Mouse (Mus musculus) hindbrain, embryonic 12.5 days (tissue): ENCODE results near the gene Cfap52. TPM values are rescaled to one million over a fixed set of nuclear protein-coding genes. Genes with fewer than 3 reads are reported as not detected.

Experiments
- ATAC-seq: fragments of 200-750 bp; cut with Nextera tagmentation; 2 replicates; pipeline ENCODE4 v1.8.0; 2017; ENCODE audit warnings: moderate TSS enrichment; ENCODE audit not compliant: low FRiP score
- H3K27ac ChIP-seq: fragments of 300-500 bp; sonication (generic); 2 replicates; pipeline ENCODE4 v1.5.1; 2016; ENCODE audit warnings: mild to moderate bottlenecking
- H3K27me3 ChIP-seq: fragments of 300-500 bp; sonication (generic); 2 replicates; pipeline ENCODE4 v1.6.1; 2016; ENCODE audit warnings: mild to moderate bottlenecking
- H3K36me3 ChIP-seq: fragments of 300-500 bp; sonication (generic); 2 replicates; pipeline ENCODE4 v1.6.1; 2016; ENCODE audit warnings: mild to moderate bottlenecking
- H3K4me1 ChIP-seq: fragments of 300-500 bp; sonication (generic); 2 replicates; pipeline ENCODE4 v1.6.1; 2016
- H3K4me2 ChIP-seq: fragments of 300-500 bp; sonication (generic); replicated peaks from 2 replicates; pipeline ENCODE4 v1.6.1; 2016; ENCODE audit warnings: mild to moderate bottlenecking
- H3K4me3 ChIP-seq: fragments of 300-500 bp; sonication (generic); 2 replicates; pipeline ENCODE4 v1.5.1; 2016; ENCODE audit warnings: mild to moderate bottlenecking
- H3K9ac ChIP-seq: fragments of 300-500 bp; sonication (generic); 2 replicates; pipeline ENCODE4 v1.6.1; 2016; ENCODE audit warnings: mild to moderate bottlenecking, moderate library complexity
- H3K9me3 ChIP-seq: fragments of 300-500 bp; sonication (generic); replicated peaks from 2 replicates; pipeline ENCODE4 v1.6.1; 2016; ENCODE audit warnings: mild to moderate bottlenecking
- WGBS: fragments of 180-500 bp; shearing (Covaris S2); methylation state at CpG from one replicate; pipeline ENCODE4 v1.1.7; 2016; 5-methylcytosine and 5-hydroxymethylcytosine counted together
- polyA plus RNA-seq: library from polyadenylated mRNA; unstranded; fragments of >200 nt; fragmentation: Nextera tagmentation; extraction: Ambion mirVana; gene quantifications from 2 replicates; pipeline ENCODE4 v1.2.1, GENCODE M21; 2016

Gene Cfap52
- polyA plus RNA-seq, 1 experiment from 2014 or later, result 4.5 TPM

DNA sequence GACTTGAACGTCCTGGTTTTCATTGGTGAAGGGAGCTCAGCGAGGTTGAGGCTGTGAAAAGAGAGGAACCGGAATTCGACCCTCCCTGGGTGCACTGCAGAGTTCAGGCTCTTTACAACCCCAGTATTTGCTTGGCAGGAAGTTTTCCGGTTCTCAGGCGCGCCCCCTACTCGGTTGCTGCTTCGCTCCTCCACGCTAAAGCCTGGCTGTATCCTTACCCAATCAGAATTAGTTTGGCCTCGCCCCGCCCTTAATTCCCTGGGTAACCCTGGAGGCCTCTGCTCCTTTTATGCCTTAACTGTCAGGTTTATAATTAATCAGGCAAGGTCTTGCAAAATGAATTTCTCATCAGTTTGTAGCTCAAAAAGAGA, 42.7 kb downstream of the Cfap52 start:
- Histone ChIP-seq H3K4me3 (peak overlapping the region; percentile 83), H3K4me2 (peak overlapping the region; percentile 100), H3K27me3 (peaks cover 27% of the 10 kb centered on the region), H3K9me3 (no peaks in the 10 kb centered on the region), H3K27ac (no peak overlapping the region), H3K36me3 (no peaks in the 10 kb centered on the region), H3K9ac (no peak overlapping the region), H3K4me1 (peaks cover 13% of the 10 kb centered on the region)
- 0% methylated on average over 12 of the region's 12 CpGs for WGBS
- ATAC-seq, result peak; percentile 82

DNA sequence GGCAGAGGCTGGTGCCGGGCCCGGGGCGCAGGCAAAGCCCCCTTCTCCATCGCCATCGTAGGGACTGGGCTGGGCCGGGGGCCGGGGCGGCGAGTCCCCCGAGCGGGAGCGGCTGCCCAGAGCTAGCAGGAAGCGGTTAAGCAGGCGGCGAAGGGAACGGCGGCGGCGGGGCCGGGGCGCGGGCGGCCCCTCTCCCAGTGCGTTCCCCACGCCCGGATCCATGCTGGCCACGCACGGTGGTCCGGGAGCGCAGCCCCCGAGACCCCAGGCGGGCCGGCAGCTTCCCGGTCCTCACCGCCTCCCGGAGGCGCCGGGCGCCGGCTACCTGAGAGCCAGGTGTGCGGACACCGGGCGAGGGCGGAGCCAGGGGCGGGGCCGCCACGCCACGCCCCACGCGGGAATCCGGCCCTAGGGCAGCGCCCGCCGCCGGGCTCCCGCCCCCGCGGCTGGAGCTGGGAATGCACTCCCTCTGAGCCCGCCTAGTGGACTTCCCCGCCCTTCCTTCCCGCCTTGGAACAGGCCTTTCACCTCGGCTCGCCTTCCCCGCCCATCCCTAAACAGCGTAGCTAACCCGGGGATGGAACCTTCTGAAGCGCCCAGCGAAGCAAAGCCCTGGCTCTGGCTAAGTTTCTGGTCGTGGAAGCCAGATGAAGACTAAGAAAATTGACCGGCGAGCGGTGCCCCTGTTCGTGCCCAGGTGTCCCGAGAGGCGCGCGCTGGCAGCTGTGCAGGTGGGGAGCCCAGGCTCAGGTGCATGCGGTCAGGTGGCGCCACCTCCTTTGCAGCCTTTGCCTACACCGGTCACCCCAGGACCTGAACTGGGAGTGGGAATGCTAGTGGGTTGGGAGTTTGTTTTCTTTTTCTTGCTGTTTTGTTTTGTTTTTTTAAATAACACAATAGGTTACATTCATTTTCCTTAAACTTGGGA, 43.4 kb downstream of the Cfap52 start, which contains the start of gene Usp43:
TSS of gene Usp43 (minus strand) at position 327 of the 928 bp plus-strand sequence.
- Histone ChIP-seq H3K9ac (peak within 1 kb of the TSS; percentile 61), H3K36me3 (no peaks in the 10 kb centered on the region), H3K4me2 (peak within 1 kb of the TSS; percentile 100), H3K4me3 (peak within 1 kb of the TSS; percentile 83), H3K9me3 (no peaks in the 10 kb centered on the region), H3K27ac (peak within 1 kb of the TSS; percentile 44; the same call in 1 of the 2 replicates), H3K4me1 (peaks cover 13% of the 10 kb centered on the region), H3K27me3 (peaks cover 27% of the 10 kb centered on the region)
- WGBS, result under 1% methylated on average over 79 of the region's 80 CpGs
- peak; percentile 51; the same call in 1 of the 2 replicates for ATAC-seq

DNA sequence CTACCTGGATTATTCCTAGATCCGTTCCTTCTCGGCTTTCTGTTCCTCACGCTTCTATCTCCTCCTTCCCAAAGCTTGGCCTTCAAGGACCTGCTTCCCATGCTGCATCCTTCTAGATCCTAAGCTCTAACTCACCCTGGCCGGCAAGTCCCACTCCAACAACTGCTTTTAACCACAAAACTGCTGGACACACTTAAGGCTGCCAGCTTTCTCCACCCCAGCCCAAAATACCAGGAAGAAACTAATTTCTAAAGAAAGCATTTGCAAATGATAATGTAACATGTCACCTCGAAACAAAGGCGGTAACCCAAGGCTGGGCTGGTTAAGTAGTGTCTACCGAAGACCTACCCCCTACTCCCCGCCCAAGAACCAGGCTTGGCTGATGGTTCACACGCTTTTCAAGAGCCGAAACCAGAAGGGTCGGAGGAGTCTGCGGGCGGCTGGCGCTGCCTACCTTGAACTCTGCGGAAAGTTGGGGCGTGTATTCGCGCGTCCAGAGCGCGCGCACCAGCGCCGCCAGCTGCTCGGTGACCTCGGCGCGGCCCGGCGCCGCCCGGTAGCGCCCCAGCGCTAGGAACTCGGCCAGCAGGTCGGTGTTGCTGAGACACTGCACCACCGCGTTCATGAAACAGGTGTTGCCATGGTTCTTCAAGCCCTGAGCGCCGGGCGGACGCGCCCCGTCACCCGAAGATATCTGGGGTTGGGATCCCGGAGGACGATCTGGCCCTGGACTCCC, 44.2 kb downstream of the Cfap52 start:
- peaks cover 13% of the 10 kb centered on the region for H3K4me1 ChIP-seq
- ATAC-seq, result 0 out of 2 replicates have a peak, but pooled peaks have one; percentile 37
- 0 out of 2 replicates have a peak overlapping the region, but pooled peaks have one; percentile 12 for H3K27ac ChIP-seq
- 2% methylated on average over 47 of the region's 47 CpGs for WGBS
- H3K36me3 ChIP-seq, result no peaks in the 10 kb centered on the region
- peaks cover 27% of the 10 kb centered on the region for H3K27me3 ChIP-seq
- H3K4me3 ChIP-seq, result peak overlapping the region; percentile 83
- H3K9ac ChIP-seq, result peak overlapping the region; percentile 61
- peak overlapping the region; percentile 100 for H3K4me2 ChIP-seq
- no peaks in the 10 kb centered on the region for H3K9me3 ChIP-seq

- Histone ChIP-seq H3K4me1 (peaks cover 13% of the 10 kb centered on the region), H3K9me3 (no peaks in the 10 kb centered on the region), H3K9ac (no peak overlapping the region), H3K27me3 (peaks cover 27% of the 10 kb centered on the region), H3K4me3 (no peak overlapping the region), H3K36me3 (no peaks in the 10 kb centered on the region), H3K27ac (no peak overlapping the region), H3K4me2 (no peak overlapping the region)
- WGBS, result 51% methylated on average over 9 of the region's 9 CpGs
- no peak for ATAC-seq
These were observed 45.1 kb downstream of the Cfap52 start for GRCm38 (mm10) chr11:67920226-67920960.

- H3K9ac ChIP-seq, result no peak overlapping the region
- no peak for ATAC-seq
- 80% methylated on average over 5 of the region's 5 CpGs for WGBS
These were observed 45.9 kb downstream of the Cfap52 start for GRCm38 (mm10) chr11:67919593-67919992.

GRCm38 (mm10) chr11:67917126-67917525, 48.3 kb downstream of the Cfap52 start:
- Histone ChIP-seq H3K27me3 (peaks cover 27% of the 10 kb centered on the region), H3K36me3 (no peaks in the 10 kb centered on the region), H3K4me2 (no peak overlapping the region), H3K27ac (no peak overlapping the region), H3K9me3 (no peaks in the 10 kb centered on the region), H3K4me1 (peaks cover 7% of the 10 kb centered on the region), H3K9ac (no peak overlapping the region), H3K4me3 (no peak overlapping the region)
- no peak for ATAC-seq
- WGBS, result 79% methylated on average over 3 of the region's 3 CpGs

More at GRCm38 (mm10) chr11:67919593-67919992, 45.9 kb downstream of the Cfap52 start:
- no peaks in the 10 kb centered on the region for H3K36me3 ChIP-seq
- H3K4me3 ChIP-seq, result no peak overlapping the region
- H3K9me3 ChIP-seq, result no peaks in the 10 kb centered on the region
- H3K27ac ChIP-seq, result no peak overlapping the region
- no peak overlapping the region for H3K4me2 ChIP-seq
- peaks cover 13% of the 10 kb centered on the region for H3K4me1 ChIP-seq
- H3K27me3 ChIP-seq, result peaks cover 27% of the 10 kb centered on the region

GRCm38 (mm10) chr11:67911074-67911473, 54.4 kb downstream of the Cfap52 start:
- H3K4me3 ChIP-seq, result no peak overlapping the region
- no peak overlapping the region for H3K4me2 ChIP-seq
- H3K4me1 ChIP-seq, result no peaks in the 10 kb centered on the region
- H3K9ac ChIP-seq, result no peak overlapping the region
- WGBS, result 86% methylated on average over 5 of the region's 5 CpGs
- no peaks in the 10 kb centered on the region for H3K27me3 ChIP-seq
- no peaks in the 10 kb centered on the region for H3K9me3 ChIP-seq
- H3K36me3 ChIP-seq, result no peaks in the 10 kb centered on the region
- no peak for ATAC-seq
- H3K27ac ChIP-seq, result no peak overlapping the region

GRCm38 (mm10) chr11:67903756-67904155, 61.7 kb downstream of the Cfap52 start:
- no peak overlapping the region for H3K4me3 ChIP-seq
- H3K9me3 ChIP-seq, result no peaks in the 10 kb centered on the region
- H3K9ac ChIP-seq, result no peak overlapping the region
- H3K36me3 ChIP-seq, result no peaks in the 10 kb centered on the region
- no peak for ATAC-seq
- WGBS, result 93% methylated on average over 4 of the region's 4 CpGs
- H3K4me1 ChIP-seq, result no peaks in the 10 kb centered on the region
- no peak overlapping the region for H3K4me2 ChIP-seq
- no peak overlapping the region for H3K27ac ChIP-seq
- H3K27me3 ChIP-seq, result no peaks in the 10 kb centered on the region

- ATAC-seq, result no peak
- H3K4me1 ChIP-seq, result peaks cover 5% of the 10 kb centered on the region
- no peaks in the 10 kb centered on the region for H3K27me3 ChIP-seq
- no peak overlapping the region for H3K27ac ChIP-seq
- H3K36me3 ChIP-seq, result no peaks in the 10 kb centered on the region
- no peak overlapping the region for H3K4me2 ChIP-seq
- H3K4me3 ChIP-seq, result no peak overlapping the region
- WGBS, result 62% methylated on average over 8 of the region's 8 CpGs
- H3K9me3 ChIP-seq, result no peaks in the 10 kb centered on the region
- no peak overlapping the region for H3K9ac ChIP-seq
These were observed 68.3 kb downstream of the Cfap52 start for GRCm38 (mm10) chr11:67897064-67897560.

GRCm38 (mm10) chr11:67895641-67896040, 69.8 kb downstream of the Cfap52 start:
- Histone ChIP-seq H3K9me3 (no peaks in the 10 kb centered on the region), H3K4me3 (no peak overlapping the region), H3K4me1 (peaks cover 5% of the 10 kb centered on the region), H3K27ac (no peak overlapping the region), H3K4me2 (no peak overlapping the region), H3K36me3 (no peaks in the 10 kb centered on the region), H3K9ac (no peak overlapping the region), H3K27me3 (no peaks in the 10 kb centered on the region)
- no peak for ATAC-seq
- WGBS, result 53% methylated on average over 7 of the region's 7 CpGs

DNA sequence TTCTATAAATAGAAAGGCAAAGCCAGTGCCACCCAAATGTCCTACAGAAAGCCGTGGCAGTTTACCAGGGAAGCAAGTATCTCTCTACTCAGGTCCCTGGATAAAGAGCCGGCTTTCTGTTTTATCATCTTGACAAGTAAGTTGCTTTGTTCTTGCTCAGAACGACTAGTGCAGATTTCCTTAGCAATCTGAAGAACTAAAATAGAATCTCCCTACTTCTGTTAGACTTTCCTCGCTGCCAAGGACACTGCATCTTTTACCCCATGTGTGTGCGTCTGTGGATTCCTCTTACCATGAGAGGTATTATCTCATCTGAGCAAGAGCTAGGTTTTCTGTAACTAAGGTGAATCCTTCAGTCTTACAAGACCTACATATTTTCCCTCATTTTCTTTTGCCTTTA, 76.9 kb downstream of the Cfap52 start:
- no peak overlapping the region for H3K27ac ChIP-seq
- H3K36me3 ChIP-seq, result no peaks in the 10 kb centered on the region
- no peak for ATAC-seq
- no peak overlapping the region for H3K9ac ChIP-seq
- no peaks in the 10 kb centered on the region for H3K9me3 ChIP-seq
- 80% methylated on average over 5 of the region's 5 CpGs for WGBS
- no peaks in the 10 kb centered on the region for H3K4me1 ChIP-seq
- no peak overlapping the region for H3K4me3 ChIP-seq
- H3K27me3 ChIP-seq, result no peaks in the 10 kb centered on the region
- H3K4me2 ChIP-seq, result no peak overlapping the region

- no peak overlapping the region for H3K27ac ChIP-seq
- no peak overlapping the region for H3K4me2 ChIP-seq
- no peak overlapping the region for H3K9ac ChIP-seq
- no peak for ATAC-seq
- H3K9me3 ChIP-seq, result no peaks in the 10 kb centered on the region
- no peaks in the 10 kb centered on the region for H3K4me1 ChIP-seq
- no peaks in the 10 kb centered on the region for H3K36me3 ChIP-seq
- no peak overlapping the region for H3K4me3 ChIP-seq
- H3K27me3 ChIP-seq, result no peaks in the 10 kb centered on the region
- WGBS, result 98% methylated on average over 2 of the region's 2 CpGs
These were observed 79.5 kb downstream of the Cfap52 start for GRCm38 (mm10) chr11:67885921-67886320.
